Mouse (Mus musculus): ENCODE measurements around the gene Nt5c. TPM values are rescaled to one million over a fixed set of nuclear protein-coding genes. Genes with fewer than 3 reads are reported as not detected.
"Not testable (repeated sequence)": the region's sequence is repeated elsewhere in the genome, so short reads cannot be mapped to it uniquely, and the experiment has no call there.

Gene Nt5c
- polyA plus RNA-seq, 1 experiment from 2014 or later = 81.6 TPM

DNA sequence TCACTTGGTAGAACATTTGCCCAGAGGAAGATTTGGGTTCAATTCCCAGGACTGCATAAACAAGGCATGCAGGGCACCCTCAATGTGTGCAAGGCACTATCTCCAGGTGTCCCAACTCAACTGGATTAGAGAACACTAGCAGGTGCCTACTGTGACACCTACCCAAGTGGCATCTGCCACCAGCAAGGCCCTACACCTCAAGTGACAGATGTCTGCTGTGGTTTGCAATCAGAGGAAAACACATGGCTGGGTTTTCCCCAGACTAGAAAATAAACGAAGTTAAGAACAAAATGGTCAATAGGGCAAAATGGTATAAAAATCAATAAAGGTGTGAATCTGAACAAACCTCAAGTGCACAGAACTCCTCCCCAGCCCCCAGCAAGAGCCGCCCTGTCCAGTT is 16.4 kb upstream of the Nt5c start:
- Histone ChIP-seq H3K9ac (replicated peaks) (no peak overlapping the region), H3K9me3 (no peaks in the 10 kb centered on the region), H3K36me3 (peaks cover 12% of the 10 kb centered on the region), H3K4me2 (replicated peaks) (no peak overlapping the region), H3K4me1 (peaks cover 56% of the 10 kb centered on the region), H3K27ac (replicated peaks) (no peak overlapping the region), H3K27me3 (no peaks in the 10 kb centered on the region), H3K4me3 (no peak overlapping the region)
- no peak for ATAC-seq (ENCODE audit: low FRiP score, low read depth)
- WGBS = 81% methylated on average over 2 of the region's 2 CpGs

DNA sequence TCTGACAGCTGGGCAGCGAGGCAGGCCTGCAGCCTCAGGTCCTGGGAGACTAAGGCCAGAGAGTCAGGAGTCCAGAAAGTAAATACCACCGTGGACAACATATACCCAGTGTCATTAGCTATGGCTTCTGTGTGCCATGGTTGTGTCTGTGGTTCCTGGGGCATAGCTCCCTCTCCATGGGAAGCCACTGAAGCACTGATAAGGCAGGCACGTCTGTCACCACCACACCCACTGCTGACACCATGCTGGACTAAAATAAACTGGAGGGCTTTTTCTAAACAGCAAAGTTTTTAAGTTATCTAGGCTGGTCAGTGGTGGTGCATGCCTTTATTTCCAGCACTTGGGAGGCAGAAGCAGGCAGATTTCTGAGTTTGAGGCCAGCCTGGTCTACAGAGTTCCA is 14.9 kb upstream of the Nt5c start:
- Histone ChIP-seq H3K4me2 (replicated peaks) (no peak overlapping the region), H3K4me3 (no peak overlapping the region), H3K27me3 (no peaks in the 10 kb centered on the region), H3K4me1 (peaks cover 52% of the 10 kb centered on the region), H3K9me3 (no peaks in the 10 kb centered on the region), H3K9ac (replicated peaks) (no peak overlapping the region), H3K36me3 (peaks cover 24% of the 10 kb centered on the region), H3K27ac (replicated peaks) (no peak overlapping the region)
- 66% methylated on average over 3 of the region's 3 CpGs for WGBS
- no peak for ATAC-seq (ENCODE audit: low FRiP score, low read depth)

DNA sequence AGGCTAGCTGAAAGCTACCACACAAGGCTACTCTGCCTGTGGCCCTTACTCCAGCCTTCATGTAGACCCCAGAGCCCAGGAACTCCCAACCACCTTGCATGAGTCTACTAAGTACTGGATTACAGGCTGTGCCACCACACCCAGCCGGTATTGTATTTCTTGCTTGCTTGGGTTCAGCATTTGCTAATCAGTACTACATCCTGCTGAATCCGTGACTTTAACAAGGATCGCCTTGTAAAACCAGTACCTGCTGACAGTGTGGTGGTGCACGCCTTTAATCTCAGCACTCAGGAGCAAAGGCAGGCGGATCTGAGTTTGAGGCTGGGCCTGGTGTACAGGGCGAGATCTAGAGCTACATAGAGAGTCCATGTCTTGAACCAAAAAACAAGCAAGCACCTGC is 11.0 kb upstream of the Nt5c start:
- H3K27me3 ChIP-seq = no peaks in the 10 kb centered on the region
- H3K9me3 ChIP-seq = no peaks in the 10 kb centered on the region
- H3K27ac ChIP-seq (replicated peaks) = no peak overlapping the region
- no peak overlapping the region for H3K4me2 ChIP-seq (replicated peaks)
- no peak overlapping the region for H3K9ac ChIP-seq (replicated peaks)
- no peak overlapping the region for H3K4me3 ChIP-seq
- 95% methylated on average over 6 of the region's 6 CpGs for WGBS
- peaks cover 62% of the 10 kb centered on the region for H3K36me3 ChIP-seq
- ATAC-seq (ENCODE audit: low FRiP score, low read depth) = no peak
- peaks cover 17% of the 10 kb centered on the region for H3K4me1 ChIP-seq

DNA sequence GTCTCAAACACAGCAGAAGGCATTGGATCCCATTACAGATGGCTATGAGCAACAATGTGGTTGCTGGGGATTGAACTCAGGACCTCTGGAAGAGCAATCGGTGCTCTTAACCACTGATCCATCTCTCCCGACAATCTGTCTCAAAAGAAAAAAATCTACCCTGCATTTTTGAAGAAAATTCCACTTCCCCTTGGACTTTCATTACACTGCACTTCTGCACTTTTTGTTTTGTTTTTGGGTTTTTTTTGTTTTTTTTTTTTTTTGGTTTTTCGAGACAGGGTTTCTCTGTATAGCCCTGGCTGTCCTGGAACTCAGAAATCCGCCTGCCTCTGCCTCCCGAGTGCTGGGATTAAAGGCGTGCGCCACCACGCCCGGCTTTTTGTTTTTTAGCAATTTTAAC is 4.9 kb upstream of the Nt5c start:
- WGBS = 92% methylated on average over 9 of the region's 9 CpGs
- H3K9ac ChIP-seq (replicated peaks); H3K4me2 ChIP-seq (replicated peaks); H3K4me3 ChIP-seq; H3K27ac ChIP-seq (replicated peaks); H3K9me3 ChIP-seq; ATAC-seq (ENCODE audit: low FRiP score, low read depth): not testable (repeated sequence)
- Histone ChIP-seq H3K27me3 (peaks cover 13% of the 10 kb centered on the region), H3K36me3 (peaks cover 47% of the 10 kb centered on the region), H3K4me1 (peaks cover 11% of the 10 kb centered on the region)

DNA sequence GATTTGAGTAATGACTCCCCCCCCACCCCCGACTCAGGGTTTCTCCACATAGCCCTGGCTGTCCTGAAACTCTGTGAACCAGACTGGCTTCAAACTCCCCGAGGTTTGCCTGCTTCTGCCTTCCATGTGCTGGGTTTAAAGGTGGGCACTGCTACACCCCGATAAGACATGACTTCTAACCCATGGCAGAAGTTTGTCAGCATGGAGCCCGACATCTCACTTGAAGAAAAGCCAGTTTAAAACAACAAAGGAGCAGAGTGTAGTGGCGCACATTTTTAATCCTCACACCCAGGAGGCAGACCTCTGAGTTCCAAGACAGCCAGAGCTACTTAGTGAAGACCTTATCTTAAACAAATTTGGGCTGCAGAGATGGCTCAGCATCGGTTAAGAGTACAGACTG is 725 bp upstream of the Nt5c start:
- Histone ChIP-seq H3K4me3 (peak overlapping the region; percentile 71), H3K36me3 (peaks cover 20% of the 10 kb centered on the region), H3K4me1 (peaks cover 21% of the 10 kb centered on the region), H3K27ac (replicated peaks) (no peak overlapping the region), H3K9ac (replicated peaks) (peak overlapping the region; percentile 70), H3K9me3 (no peaks in the 10 kb centered on the region), H3K27me3 (peaks cover 13% of the 10 kb centered on the region), H3K4me2 (replicated peaks) (peak overlapping the region; percentile 78)
- no peak for ATAC-seq (ENCODE audit: low FRiP score, low read depth)
- 39% methylated on average over 6 of the region's 6 CpGs for WGBS

DNA sequence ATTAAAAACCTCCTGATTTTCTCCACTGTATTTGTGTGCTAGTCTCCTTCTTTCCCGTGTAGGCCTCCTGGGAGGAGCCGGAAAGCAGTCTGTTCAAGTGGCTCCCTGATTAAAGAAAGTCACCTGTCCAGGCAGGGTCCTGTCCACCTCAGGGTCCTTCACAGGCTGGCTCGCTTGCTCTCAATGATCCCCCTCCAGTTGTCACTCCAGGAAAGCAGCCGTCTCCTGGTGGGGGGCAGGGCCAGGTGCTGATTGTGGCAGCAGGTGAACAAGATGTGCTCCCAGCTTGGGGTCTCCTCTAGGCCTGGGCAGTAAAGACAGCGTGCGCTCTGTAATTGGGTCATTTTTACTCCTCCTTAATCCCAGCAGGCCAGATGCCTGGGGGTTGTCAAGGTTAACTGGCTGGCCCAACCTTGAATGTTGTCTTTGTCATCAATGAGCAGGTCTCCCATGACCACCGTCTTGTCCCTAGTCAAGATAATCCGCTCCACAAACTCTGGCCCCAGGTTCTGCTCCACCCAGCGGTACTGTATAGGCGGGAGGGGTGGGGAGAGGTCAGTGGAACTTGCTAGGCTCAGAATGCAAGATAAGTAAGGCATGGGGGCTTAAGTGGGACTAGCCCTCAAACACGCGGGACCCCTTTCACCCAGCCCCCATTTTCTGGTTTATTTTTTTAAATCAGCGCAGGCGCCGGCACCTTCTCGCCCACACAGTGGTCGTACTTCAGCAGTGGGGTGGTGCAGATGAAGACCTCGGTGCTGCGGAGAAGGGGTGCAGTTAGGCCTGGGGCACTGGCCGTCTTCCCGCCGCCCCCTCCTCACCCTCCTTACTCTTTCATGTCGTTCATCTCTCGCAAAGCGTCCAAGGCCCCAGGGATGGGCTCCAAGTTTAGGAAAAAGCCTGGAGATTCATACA is 964 bp downstream of the Nt5c start:
- H3K4me2 ChIP-seq (replicated peaks) = peak overlapping the region; percentile 78
- peak overlapping the region; percentile 71 for H3K4me3 ChIP-seq
- peaks cover 13% of the 10 kb centered on the region for H3K27me3 ChIP-seq
- ATAC-seq (ENCODE audit: low FRiP score, low read depth) = peak; percentile 65
- peaks cover 21% of the 10 kb centered on the region for H3K4me1 ChIP-seq
- 23% methylated on average over 25 of the region's 25 CpGs for WGBS
- H3K27ac ChIP-seq (replicated peaks) = peak overlapping the region; percentile 80
- peak overlapping the region; percentile 70 for H3K9ac ChIP-seq (replicated peaks)
- 0 out of 2 replicates have a peak, but pooled peaks cover 13% of the 10 kb centered on the region for H3K36me3 ChIP-seq
- no peaks in the 10 kb centered on the region for H3K9me3 ChIP-seq

DNA sequence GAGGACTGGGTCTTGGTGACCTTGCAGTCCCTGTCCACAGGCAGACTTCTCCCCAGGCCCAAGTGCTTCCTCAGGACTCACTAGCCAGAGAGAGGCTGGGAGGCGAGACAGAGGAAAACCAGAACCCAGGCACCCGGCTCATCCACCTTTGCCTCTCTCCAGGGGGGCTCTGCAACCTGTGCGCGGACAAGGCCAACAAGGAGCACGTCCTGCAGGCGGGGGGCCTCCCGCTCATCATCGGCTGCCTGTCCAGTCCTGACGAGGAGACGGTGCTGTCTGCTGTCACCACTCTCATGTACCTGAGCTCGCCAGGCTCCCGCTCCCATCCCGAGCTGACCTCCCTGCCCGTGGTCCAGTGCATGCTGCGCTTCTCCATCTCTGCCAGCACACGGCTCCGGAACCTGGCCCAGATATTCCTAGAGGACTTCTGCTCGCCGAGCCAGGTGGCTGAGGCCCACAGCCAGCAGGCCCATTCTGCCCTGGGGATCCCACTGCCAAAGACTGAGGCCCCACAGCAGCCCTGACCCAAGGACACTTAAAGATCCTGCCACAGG is 3.0 kb downstream of the Nt5c start:
- 80% methylated on average over 19 of the region's 19 CpGs for WGBS
- no peak for ATAC-seq (ENCODE audit: low FRiP score, low read depth)
- 0 out of 2 replicates have a peak, but pooled peaks cover 13% of the 10 kb centered on the region for H3K36me3 ChIP-seq
- H3K4me1 ChIP-seq = peaks cover 33% of the 10 kb centered on the region
- no peak overlapping the region for H3K27ac ChIP-seq (replicated peaks)
- no peaks in the 10 kb centered on the region for H3K9me3 ChIP-seq
- no peak overlapping the region for H3K4me2 ChIP-seq (replicated peaks)
- H3K9ac ChIP-seq (replicated peaks) = no peak overlapping the region
- H3K27me3 ChIP-seq = peaks cover 8% of the 10 kb centered on the region
- no peak overlapping the region for H3K4me3 ChIP-seq

DNA sequence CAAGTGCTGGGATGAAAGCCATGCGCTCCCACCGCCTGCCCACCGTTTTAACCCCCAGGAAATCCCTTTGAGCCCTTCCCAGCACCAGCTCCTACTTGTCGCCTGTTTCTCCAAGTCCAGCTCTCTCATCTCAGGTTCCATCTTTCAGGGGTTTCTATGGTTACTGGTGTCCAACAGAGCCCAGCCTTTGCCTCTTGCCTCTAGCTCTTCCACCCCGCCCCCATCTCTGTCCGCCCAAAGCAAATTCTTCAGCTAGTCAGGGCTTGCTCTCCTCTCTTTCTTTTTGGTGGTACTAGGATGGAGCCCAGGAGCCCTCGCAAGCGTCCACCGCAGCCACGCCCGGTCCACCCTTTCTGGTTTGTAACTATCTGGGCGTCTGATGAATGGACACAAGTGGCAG is 6.5 kb downstream of the Nt5c start:
- H3K27ac ChIP-seq (replicated peaks) = no peak overlapping the region
- H3K4me2 ChIP-seq (replicated peaks) = no peak overlapping the region
- ATAC-seq (ENCODE audit: low FRiP score, low read depth) = no peak
- H3K9me3 ChIP-seq = no peaks in the 10 kb centered on the region
- peaks cover 13% of the 10 kb centered on the region; the same call in 1 of the 2 replicates for H3K36me3 ChIP-seq
- peaks cover 13% of the 10 kb centered on the region for H3K4me1 ChIP-seq
- H3K4me3 ChIP-seq = no peak overlapping the region
- 28% methylated on average over 12 of the region's 12 CpGs for WGBS
- H3K9ac ChIP-seq (replicated peaks) = 0 out of 2 replicates have a peak overlapping the region, but pooled peaks have one; percentile 17
- H3K27me3 ChIP-seq = no peaks in the 10 kb centered on the region

DNA sequence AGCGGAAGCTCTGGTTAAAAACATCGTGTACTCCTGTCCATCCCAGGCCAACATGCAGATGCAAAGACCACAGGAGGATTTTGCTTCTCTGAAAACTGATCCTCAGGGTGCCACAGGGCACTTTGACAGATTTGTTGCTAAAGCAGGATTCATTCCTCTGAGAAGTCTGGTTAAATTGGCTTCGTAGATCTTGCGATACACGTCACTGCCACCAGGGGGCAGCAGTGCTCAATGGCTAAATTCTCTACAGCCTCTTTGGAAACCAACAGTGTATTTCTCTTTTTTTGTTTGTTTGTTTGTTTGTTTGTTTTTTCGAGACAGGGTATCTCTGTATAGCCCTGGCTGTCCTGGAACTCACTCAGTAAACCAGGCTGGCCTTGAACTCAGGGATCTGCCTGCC is 7.9 kb downstream of the Nt5c start:
- Histone ChIP-seq H3K9ac (replicated peaks) (no peak overlapping the region), H3K4me2 (replicated peaks) (no peak overlapping the region), H3K27ac (replicated peaks) (no peak overlapping the region), H3K36me3 (peaks cover 3% of the 10 kb centered on the region; the same call in 1 of the 2 replicates), H3K4me3 (no peak overlapping the region), H3K4me1 (peaks cover 12% of the 10 kb centered on the region), H3K9me3 (no peaks in the 10 kb centered on the region), H3K27me3 (no peaks in the 10 kb centered on the region)
- WGBS = 22% methylated on average over 6 of the region's 6 CpGs
- no peak for ATAC-seq (ENCODE audit: low FRiP score, low read depth)

DNA sequence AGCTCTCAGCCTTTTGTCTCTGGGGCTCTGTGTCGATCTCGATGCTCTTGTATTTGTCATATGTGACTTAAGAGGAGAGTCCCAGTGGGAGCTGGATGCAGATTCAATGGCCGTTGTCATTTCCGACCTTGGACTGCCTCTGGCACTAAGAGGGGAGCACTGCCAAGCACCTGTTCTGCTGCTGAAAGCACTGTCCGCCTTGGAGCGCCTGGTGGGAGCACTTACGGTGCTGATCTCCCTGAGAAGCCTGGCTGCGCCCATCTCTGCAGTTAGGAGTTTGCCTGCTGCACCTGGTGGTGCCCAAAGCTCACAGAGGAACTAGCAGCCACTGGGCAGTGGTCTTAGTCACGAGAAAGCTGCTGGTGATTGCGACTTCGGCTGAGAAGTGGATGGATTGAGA is 8.4 kb downstream of the Nt5c start:
- H3K4me1 ChIP-seq = peaks cover 12% of the 10 kb centered on the region
- H3K9me3 ChIP-seq = no peaks in the 10 kb centered on the region
- ATAC-seq (ENCODE audit: low FRiP score, low read depth) = no peak
- no peaks in the 10 kb centered on the region; the same call in 1 of the 2 replicates for H3K36me3 ChIP-seq
- H3K27me3 ChIP-seq = no peaks in the 10 kb centered on the region
- 76% methylated on average over 11 of the region's 11 CpGs for WGBS
- no peak overlapping the region for H3K27ac ChIP-seq (replicated peaks)
- H3K4me2 ChIP-seq (replicated peaks) = no peak overlapping the region
- H3K4me3 ChIP-seq = no peak overlapping the region
- H3K9ac ChIP-seq (replicated peaks) = no peak overlapping the region; the same call in 1 of the 2 replicates

DNA sequence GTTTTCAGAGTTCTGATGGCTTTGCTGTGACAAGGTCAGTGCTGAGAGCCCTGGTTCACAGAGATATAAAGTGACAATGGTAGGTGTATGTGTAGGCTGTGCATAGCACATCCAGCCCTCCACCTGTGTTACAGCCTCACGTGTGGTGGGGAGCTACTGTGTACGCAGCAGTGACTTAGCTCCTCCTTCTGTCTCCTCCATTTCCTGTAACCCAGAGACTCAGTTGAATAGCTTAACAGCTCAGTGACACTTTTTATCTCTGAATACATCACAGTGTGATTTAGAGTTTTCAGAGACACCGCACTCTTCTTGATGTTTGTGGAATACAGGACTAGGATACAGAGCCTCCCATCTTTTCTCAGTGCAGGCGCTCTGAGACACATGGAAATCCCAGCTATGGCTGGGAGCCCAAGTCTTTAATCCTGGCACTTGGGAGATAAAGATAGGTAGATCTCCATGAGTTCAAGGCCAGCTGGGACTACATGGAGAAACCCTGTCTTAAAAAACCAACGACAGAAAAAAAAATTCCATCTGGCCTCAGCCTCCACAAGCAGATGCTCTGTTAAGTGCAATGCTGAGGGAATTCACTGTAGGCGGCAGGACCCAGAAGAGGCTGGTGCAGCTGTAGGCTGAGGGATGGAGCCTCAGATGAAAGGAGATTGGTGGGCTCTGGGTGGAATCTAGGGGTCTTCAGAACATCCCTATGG is 10.0 kb downstream of the Nt5c start:
- no peak overlapping the region for H3K27ac ChIP-seq (replicated peaks)
- no peaks in the 10 kb centered on the region for H3K27me3 ChIP-seq
- 84% methylated on average over 6 of the region's 6 CpGs for WGBS
- no peaks in the 10 kb centered on the region for H3K9me3 ChIP-seq
- H3K36me3 ChIP-seq = no peaks in the 10 kb centered on the region; the same call in 1 of the 2 replicates
- no peak overlapping the region for H3K4me2 ChIP-seq (replicated peaks)
- H3K9ac ChIP-seq (replicated peaks) = no peak overlapping the region
- H3K4me1 ChIP-seq = peaks cover 17% of the 10 kb centered on the region
- ATAC-seq (ENCODE audit: low FRiP score, low read depth) = no peak
- H3K4me3 ChIP-seq = no peak overlapping the region
